Mouse (Mus musculus) embryonic fibroblast, embryonic 13.5 days (primary cell): ENCODE measurements around the gene Cdan1.

Experiments
- CTCF ChIP-seq: IDR thresholded peaks from 2 replicates; pipeline ENCODE4 v1.5.1; 2011; ENCODE audit warnings: mild to moderate bottlenecking, control low read depth, low read length, moderate library complexity, borderline replicate concordance; ENCODE audit not compliant: insufficient read depth
- POLR2A ChIP-seq: IDR thresholded peaks from 2 replicates; pipeline ENCODE4 v1.6.1; 2011; ENCODE audit warnings: low read depth, mild to moderate bottlenecking, control low read depth, low read length, moderate library complexity

- TF ChIP-seq CTCF (no peak), POLR2A (no peak)
Measured at GRCm38 (mm10) chr2:120731877-120732530, 117.9 kb downstream of the Cdan1 start.
